Mouse (Mus musculus): ENCODE measurements at regions not wholly inside any gene's neighbourhood (a gene's known extent, or its start where the extent isn't known, plus 50 kb on each side); places are given as distances from the start of the nearest gene placed in this dataset.

DNA sequence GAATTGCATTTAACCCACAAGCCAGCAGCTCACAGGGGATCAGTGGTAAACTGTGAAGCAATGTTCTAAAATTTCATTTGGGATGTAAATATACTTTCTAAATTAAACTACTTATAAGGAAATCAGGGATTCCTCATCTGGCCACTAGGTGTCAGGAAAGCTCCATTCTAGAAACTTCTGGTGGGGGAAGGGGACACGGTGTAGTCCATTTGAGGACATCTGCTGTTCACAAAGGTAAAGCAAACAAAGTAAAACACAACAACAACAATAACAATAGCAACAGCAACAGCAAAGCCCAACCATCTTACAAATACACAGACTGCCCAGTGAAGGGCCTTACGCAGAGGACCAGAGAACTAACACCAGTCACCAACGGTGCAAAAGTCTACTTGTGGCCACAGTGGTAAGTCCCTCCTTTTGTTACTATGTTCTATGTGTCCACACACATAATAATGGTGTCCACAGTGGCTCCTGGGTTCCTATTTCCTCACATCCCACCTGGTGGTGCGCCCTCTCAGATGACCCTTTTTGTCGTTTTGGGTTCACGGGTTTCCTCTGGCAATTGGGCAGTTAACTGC, 105.9 kb upstream of the Fam241a start:
- Histone ChIP-seq H3K36me3 (ENCODE audit: control insufficient read depth, insufficient read depth, low read length) (no peaks in the 10 kb centered on the region), H3K27ac (ENCODE audit: insufficient read depth, low read depth, low read length) (no peak overlapping the region), H3K4me3 (ENCODE audit: low read depth, low read length) (no peak overlapping the region), H3K4me1 (ENCODE audit: control insufficient read depth, insufficient read depth, insufficient read length, low read length) (no peaks in the 10 kb centered on the region), H3K27me3 (ENCODE audit: control insufficient read depth, insufficient read depth, low read length) (no peaks in the 10 kb centered on the region)
- TF ChIP-seq CTCF (IDR thresholded peaks at IDR 0.05; ENCODE audit: extremely low read depth, insufficient read length, insufficient replicate concordance, low read depth, low read length) (no peak), POLR2A (IDR thresholded peaks at IDR 0.05; ENCODE audit: low read depth, low read length) (no peak)
- WGBS = 75% methylated on average over 6 of the region's 6 CpGs

GRCm38 (mm10) chr3:127995678-127996077, 99.6 kb upstream of the Fam241a start:
- TF ChIP-seq CTCF (IDR thresholded peaks at IDR 0.05; ENCODE audit: extremely low read depth, insufficient read length, insufficient replicate concordance, low read depth, low read length) (no peak), POLR2A (IDR thresholded peaks at IDR 0.05; ENCODE audit: low read depth, low read length) (no peak)

DNA sequence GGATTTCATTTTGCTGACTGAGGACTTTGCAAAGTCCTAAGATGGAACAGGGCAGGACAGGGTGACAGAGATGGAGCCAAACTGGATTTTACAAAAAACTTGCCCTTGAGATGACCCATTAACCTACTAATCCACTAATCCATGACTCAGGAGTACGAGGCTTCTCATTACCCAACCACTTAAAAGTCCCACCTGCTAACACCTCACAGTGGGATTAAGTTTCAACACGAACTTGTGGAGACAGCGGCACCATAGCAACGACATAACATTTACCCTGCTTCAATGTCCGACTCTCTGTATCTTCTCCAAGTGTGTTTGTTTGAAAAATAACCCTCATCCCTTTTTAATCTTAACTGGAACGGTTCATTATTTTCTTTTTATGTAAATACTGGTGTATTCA, 91.5 kb upstream of the Fam241a start:
- Histone ChIP-seq H3K27me3 (ENCODE audit: control insufficient read depth, insufficient read depth, low read length) (no peaks in the 10 kb centered on the region), H3K4me1 (ENCODE audit: control insufficient read depth, insufficient read depth, insufficient read length, low read length) (no peaks in the 10 kb centered on the region), H3K27ac (ENCODE audit: insufficient read depth, low read depth, low read length) (no peak overlapping the region), H3K4me3 (ENCODE audit: low read depth, low read length) (no peak overlapping the region), H3K36me3 (ENCODE audit: control insufficient read depth, insufficient read depth, low read length) (no peaks in the 10 kb centered on the region)
- WGBS = 44% methylated on average over 6 of the region's 6 CpGs
- TF ChIP-seq POLR2A (IDR thresholded peaks at IDR 0.05; ENCODE audit: low read depth, low read length) = no peak
- TF ChIP-seq CTCF (IDR thresholded peaks at IDR 0.05; ENCODE audit: extremely low read depth, insufficient read length, insufficient replicate concordance, low read depth, low read length) = no peak

More at GRCm38 (mm10) chr3:127995678-127996077, 99.6 kb upstream of the Fam241a start:
- Histone ChIP-seq H3K4me1 (ENCODE audit: control insufficient read depth, insufficient read depth, insufficient read length, low read length) (no peaks in the 10 kb centered on the region), H3K36me3 (ENCODE audit: control insufficient read depth, insufficient read depth, low read length) (no peaks in the 10 kb centered on the region), H3K27ac (ENCODE audit: insufficient read depth, low read depth, low read length) (no peak overlapping the region), H3K4me3 (ENCODE audit: low read depth, low read length) (no peak overlapping the region), H3K27me3 (ENCODE audit: control insufficient read depth, insufficient read depth, low read length) (no peaks in the 10 kb centered on the region)
- 24% methylated on average over 7 of the region's 7 CpGs for WGBS

GRCm38 (mm10) chr3:127985165-127985564, 89.0 kb upstream of the Fam241a start:
- Histone ChIP-seq H3K4me3 (ENCODE audit: low read depth, low read length) (no peak overlapping the region), H3K27me3 (ENCODE audit: control insufficient read depth, insufficient read depth, low read length) (no peaks in the 10 kb centered on the region), H3K4me1 (ENCODE audit: control insufficient read depth, insufficient read depth, insufficient read length, low read length) (no peaks in the 10 kb centered on the region), H3K36me3 (ENCODE audit: control insufficient read depth, insufficient read depth, low read length) (no peaks in the 10 kb centered on the region), H3K27ac (ENCODE audit: insufficient read depth, low read depth, low read length) (no peak overlapping the region)
- 68% methylated on average over 3 of the region's 3 CpGs for WGBS
- TF ChIP-seq CTCF (IDR thresholded peaks at IDR 0.05; ENCODE audit: extremely low read depth, insufficient read length, insufficient replicate concordance, low read depth, low read length) = no peak
- no peak for TF ChIP-seq POLR2A (IDR thresholded peaks at IDR 0.05; ENCODE audit: low read depth, low read length)

GRCm38 (mm10) chr3:127977240-127977639, 81.1 kb upstream of the Fam241a start:
- no peak overlapping the region for H3K27ac ChIP-seq (ENCODE audit: insufficient read depth, low read depth, low read length)
- no peaks in the 10 kb centered on the region for H3K4me1 ChIP-seq (ENCODE audit: control insufficient read depth, insufficient read depth, insufficient read length, low read length)
- TF ChIP-seq CTCF (IDR thresholded peaks at IDR 0.05; ENCODE audit: extremely low read depth, insufficient read length, insufficient replicate concordance, low read depth, low read length) = no peak
- no peak for TF ChIP-seq POLR2A (IDR thresholded peaks at IDR 0.05; ENCODE audit: low read depth, low read length)
- 25% methylated on average over 6 of the region's 6 CpGs for WGBS
- H3K4me3 ChIP-seq (ENCODE audit: low read depth, low read length) = no peak overlapping the region
- no peaks in the 10 kb centered on the region for H3K27me3 ChIP-seq (ENCODE audit: control insufficient read depth, insufficient read depth, low read length)
- no peaks in the 10 kb centered on the region for H3K36me3 ChIP-seq (ENCODE audit: control insufficient read depth, insufficient read depth, low read length)

- 4% methylated on average over 5 of the region's 5 CpGs for WGBS
- no peak overlapping the region for H3K4me3 ChIP-seq (ENCODE audit: low read depth, low read length)
- no peaks in the 10 kb centered on the region for H3K4me1 ChIP-seq (ENCODE audit: control insufficient read depth, insufficient read depth, insufficient read length, low read length)
- peak; percentile 92; the same call in 1 of the 2 replicates for TF ChIP-seq CTCF (IDR thresholded peaks at IDR 0.05; ENCODE audit: extremely low read depth, insufficient read length, insufficient replicate concordance, low read depth, low read length)
- no peak for TF ChIP-seq POLR2A (IDR thresholded peaks at IDR 0.05; ENCODE audit: low read depth, low read length)
- H3K27me3 ChIP-seq (ENCODE audit: control insufficient read depth, insufficient read depth, low read length) = no peaks in the 10 kb centered on the region
- no peaks in the 10 kb centered on the region for H3K36me3 ChIP-seq (ENCODE audit: control insufficient read depth, insufficient read depth, low read length)
- H3K27ac ChIP-seq (ENCODE audit: insufficient read depth, low read depth, low read length) = no peak overlapping the region
Measured at GRCm38 (mm10) chr3:127970891-127971290, 74.8 kb upstream of the Fam241a start.

DNA sequence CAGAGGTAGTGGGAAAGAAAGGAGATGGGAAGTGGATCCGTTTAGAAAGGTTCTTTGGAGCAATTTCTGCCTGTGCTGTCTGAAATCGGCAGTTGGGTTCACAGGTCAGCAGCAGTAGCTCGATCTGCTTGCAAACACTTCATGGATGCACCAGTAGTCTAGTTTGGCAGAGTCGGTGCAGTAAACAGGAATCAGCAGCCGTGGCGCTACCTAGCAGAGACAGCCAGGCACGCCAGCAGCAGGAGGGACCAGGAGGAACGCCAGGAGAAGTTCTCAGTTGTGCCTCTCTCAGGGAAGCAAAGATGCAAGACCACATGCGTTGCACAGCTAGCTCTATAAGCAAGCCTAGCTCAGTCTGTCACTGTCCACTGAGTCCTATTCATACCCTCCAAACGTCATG, 71.0 kb upstream of the Fam241a start:
- Histone ChIP-seq H3K27me3 (ENCODE audit: control insufficient read depth, insufficient read depth, low read length) (no peaks in the 10 kb centered on the region), H3K27ac (ENCODE audit: insufficient read depth, low read depth, low read length) (no peak overlapping the region), H3K4me3 (ENCODE audit: low read depth, low read length) (no peak overlapping the region), H3K4me1 (ENCODE audit: control insufficient read depth, insufficient read depth, insufficient read length, low read length) (no peaks in the 10 kb centered on the region), H3K36me3 (ENCODE audit: control insufficient read depth, insufficient read depth, low read length) (no peaks in the 10 kb centered on the region)
- TF ChIP-seq CTCF (IDR thresholded peaks at IDR 0.05; ENCODE audit: extremely low read depth, insufficient read length, insufficient replicate concordance, low read depth, low read length) (no peak), POLR2A (IDR thresholded peaks at IDR 0.05; ENCODE audit: low read depth, low read length) (no peak)
- 61% methylated on average over 10 of the region's 10 CpGs for WGBS

Data from small intestine, adult 2 months (tissue).